Mouse (Mus musculus) olfactory bulb, adult 2 months (tissue): ENCODE results near the gene Adat1. TPM values are rescaled to one million over a fixed set of nuclear protein-coding genes. Genes with fewer than 3 reads are reported as not detected.

ENCODE experiments used
- H3K27ac ChIP-seq: fragments of 200-500 bp; 2 replicates; pipeline ENCODE4 v1.5.1; 2012; ENCODE audit warnings: low read depth, low read length; ENCODE audit not compliant: insufficient read depth
- H3K4me1 ChIP-seq: fragments of 200-500 bp; 2 replicates; pipeline ENCODE4 v1.6.1; 2012; ENCODE audit warnings: low read length; ENCODE audit not compliant: control insufficient read depth, insufficient read depth
- H3K4me3 ChIP-seq: fragments of 200-500 bp; 2 replicates; pipeline ENCODE4 v1.5.1; 2012; ENCODE audit warnings: mild to moderate bottlenecking, low read depth, low read length, moderate library complexity; ENCODE audit not compliant: insufficient read depth
- CTCF ChIP-seq: fragments of 200-500 bp; IDR thresholded peaks from 2 replicates; pipeline ENCODE4 v1.5.1; 2012; ENCODE audit warnings: low read depth, mild to moderate bottlenecking, low read length, moderate library complexity; ENCODE audit not compliant: insufficient read depth
- POLR2A ChIP-seq: fragments of 200-500 bp; IDR thresholded peaks from 2 replicates; pipeline ENCODE4 v1.6.1; 2012; ENCODE audit warnings: mild to moderate bottlenecking, low read depth, low read length, moderate library complexity; ENCODE audit not compliant: insufficient read depth
- WGBS: fragments of 180-500 bp; shearing (Covaris S2); methylation state at CpG from one replicate; pipeline ENCODE4 v1.1.7; 2018; 5-methylcytosine and 5-hydroxymethylcytosine counted together
- polyA plus RNA-seq: library from polyadenylated mRNA; stranded (reverse); fragments of >200 nt; gene quantifications from 2 replicates; pipeline ENCODE4 v1.2.4, GENCODE M21; 2012; ENCODE audit warnings: low replicate concordance; ENCODE audit not compliant: missing spikeins, insufficient read depth, insufficient read length

The Adat1 gene
- polyA plus RNA-seq, 1 experiment = 148 TPM

DNA sequence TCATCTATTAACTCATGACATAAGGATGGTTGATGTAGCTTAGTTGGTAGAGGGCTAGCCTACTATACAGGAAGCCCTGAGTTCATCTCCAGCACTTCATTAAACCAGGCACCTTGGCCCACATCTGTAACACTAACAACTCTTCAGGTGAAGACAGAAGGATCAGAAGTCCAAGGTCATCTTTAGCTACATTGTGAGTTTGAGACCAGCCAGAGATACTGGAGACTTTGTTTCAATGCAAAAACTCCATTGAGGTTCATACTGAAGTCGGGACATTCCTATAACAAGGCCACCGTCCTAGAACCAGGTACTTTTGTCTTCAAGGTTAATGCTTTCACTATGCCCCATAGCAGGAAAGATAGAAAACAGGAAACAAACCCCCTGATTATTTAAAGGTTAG is 57.9 kb downstream of the Adat1 start:
- Histone ChIP-seq H3K4me3 (no peak overlapping the region), H3K4me1 (peaks cover 13% of the 10 kb centered on the region), H3K27ac (no peak overlapping the region)
- WGBS = 86% methylated on average over 2 of the region's 2 CpGs
- TF ChIP-seq POLR2A (no peak), CTCF (no peak)

DNA sequence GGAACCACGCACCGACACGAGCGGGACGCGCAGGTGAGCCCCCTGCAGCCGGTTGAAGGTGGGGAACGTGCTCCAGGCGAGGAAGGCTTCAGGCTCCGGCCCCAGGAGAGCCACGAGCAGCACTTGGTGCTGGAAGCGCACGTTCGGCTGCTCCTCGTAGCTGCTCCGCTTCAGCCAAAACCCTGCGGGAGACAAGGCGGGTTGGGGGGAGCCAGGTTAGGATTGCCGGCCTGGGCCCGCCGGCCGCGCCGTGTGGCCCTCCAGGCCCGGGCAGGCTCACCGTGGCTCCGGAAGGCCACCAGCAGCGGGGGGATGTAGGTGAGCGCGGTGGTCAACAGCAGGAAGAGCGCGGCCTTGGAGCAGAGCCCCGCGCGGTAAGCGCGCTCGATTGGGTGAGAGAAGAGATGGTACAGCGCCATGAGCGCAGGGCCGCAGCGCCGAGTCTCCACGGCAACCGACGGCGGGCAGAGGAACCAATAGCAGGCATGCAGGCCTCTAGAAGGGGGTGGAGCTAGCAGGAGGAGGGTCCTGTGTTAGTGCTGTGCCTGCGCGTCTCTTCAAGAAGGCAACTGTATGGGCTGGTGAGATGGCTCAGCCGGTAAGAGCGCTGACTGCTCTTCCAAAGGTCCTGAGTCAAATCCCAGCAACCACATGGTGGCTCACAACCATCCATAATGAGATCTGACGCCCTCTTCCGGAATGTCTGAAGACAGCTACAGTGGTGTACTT is 58.6 kb downstream of the Adat1 start, which contains the start of gene Tmem231:
TSS of gene Tmem231 (minus strand) at position 534 of the 729 bp plus-strand sequence.
- under 1% methylated on average over 53 of the region's 53 CpGs for WGBS
- Histone ChIP-seq H3K4me1 (peaks cover 13% of the 10 kb centered on the region), H3K27ac (peak within 1 kb of the TSS; percentile 14; the same call in 1 of the 2 replicates), H3K4me3 (peak within 1 kb of the TSS; percentile 73)
- TF ChIP-seq POLR2A (peak; percentile 75; the same call in 1 of the 2 replicates), CTCF (no peak)

DNA sequence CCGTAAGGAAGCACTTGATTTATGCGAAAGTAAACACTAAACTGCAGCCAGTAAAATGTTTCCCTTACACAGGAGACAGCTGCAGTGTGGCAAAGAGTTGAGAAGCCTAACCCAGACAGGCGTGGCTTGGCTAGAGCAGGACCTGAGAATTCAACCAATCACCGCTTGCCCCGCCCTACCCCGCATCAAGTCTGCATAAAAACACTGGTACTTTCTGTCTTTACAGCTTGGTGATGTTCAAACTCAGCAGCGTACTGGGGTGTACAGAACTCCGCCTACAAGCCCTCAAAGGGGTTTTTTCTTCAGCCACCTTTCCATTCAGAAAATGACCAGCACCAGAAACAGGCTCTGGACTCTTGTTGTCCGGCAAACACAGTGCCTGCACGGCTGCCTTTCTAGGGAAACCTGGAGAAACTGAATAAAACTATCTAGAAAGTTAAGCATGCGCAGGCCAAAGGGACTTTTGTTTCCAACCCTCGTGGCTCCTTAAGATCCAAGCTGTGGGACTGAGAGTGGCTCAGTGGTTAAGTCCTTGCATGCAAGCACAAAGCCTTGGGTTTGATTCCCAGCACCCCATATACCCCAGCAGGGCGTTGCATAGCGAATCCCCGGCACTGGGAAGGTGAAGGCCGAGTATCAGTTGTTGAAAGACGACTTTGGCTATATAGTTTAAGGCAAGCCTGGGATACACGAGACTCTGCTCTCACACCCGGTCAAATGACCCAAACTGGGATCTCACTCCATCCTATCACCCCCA is 59.3 kb downstream of the Adat1 start:
- peaks cover 13% of the 10 kb centered on the region for H3K4me1 ChIP-seq
- 26% methylated on average over 19 of the region's 19 CpGs for WGBS
- TF ChIP-seq CTCF (no peak), POLR2A (no peak)
- H3K4me3 ChIP-seq = peak overlapping the region; percentile 73
- H3K27ac ChIP-seq = peak overlapping the region; percentile 14; the same call in 1 of the 2 replicates

DNA sequence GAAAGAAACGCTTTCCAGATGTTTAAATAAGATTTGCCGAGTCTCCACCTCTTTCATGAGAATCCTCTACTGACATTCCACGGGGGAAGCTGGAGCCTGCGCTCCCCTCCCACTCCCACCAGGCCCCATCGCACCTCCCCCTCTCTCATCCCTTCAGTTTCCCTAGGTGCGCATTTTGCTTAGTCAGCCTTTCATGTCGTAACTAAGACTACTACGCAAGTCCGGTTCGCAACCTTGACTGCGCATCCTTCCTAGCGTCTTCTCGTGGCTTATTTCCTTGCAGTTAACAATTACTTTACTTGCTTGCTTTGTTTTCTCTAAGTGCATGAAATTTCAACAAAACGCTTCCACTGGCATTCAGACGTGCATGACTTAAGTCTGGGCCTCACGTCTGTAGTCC is 60.4 kb downstream of the Adat1 start:
- 87% methylated on average over 16 of the region's 16 CpGs for WGBS

DNA sequence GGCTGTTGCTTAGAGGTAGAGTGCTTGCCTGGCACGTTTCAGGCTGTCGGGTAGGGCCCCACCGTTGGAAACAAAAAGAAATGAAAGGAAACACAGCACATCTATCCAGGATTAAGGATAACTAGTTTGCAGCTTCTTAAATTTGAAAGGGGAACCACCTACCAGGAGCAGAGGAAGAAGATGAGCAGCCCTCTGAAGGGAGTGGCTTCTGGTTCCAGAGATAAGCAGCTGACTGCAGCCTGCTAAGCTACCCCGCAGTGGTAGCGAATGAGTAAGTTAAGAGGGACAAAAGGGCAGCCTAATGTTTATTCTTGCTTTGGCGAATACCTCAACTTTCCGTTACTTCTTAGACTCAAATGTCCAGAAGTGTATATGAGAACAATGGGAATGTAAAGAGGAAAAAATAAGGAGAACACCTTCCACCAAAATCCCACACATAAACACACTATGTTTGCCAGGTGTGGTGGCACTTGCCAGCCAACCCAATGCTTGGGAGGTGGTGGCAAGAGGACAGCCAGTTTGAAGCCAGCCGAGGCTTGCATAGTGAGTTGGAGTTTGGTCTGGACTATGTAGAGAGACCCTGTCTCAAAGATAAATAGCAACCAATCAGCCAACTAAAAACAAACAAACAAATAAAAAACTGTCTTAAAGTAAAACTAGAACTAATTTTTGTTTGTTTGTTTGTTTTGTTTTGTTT is 62.3 kb downstream of the Adat1 start:
- TF ChIP-seq CTCF (no peak), POLR2A (no peak)
- Histone ChIP-seq H3K4me1 (peaks cover 13% of the 10 kb centered on the region), H3K4me3 (no peak overlapping the region), H3K27ac (no peak overlapping the region)
- 78% methylated on average over 8 of the region's 8 CpGs for WGBS

More for the DNA sequence above, 60.4 kb downstream of the Adat1 start:
- TF ChIP-seq POLR2A (no peak), CTCF (no peak)
- Histone ChIP-seq H3K4me3 (no peak overlapping the region), H3K4me1 (peaks cover 13% of the 10 kb centered on the region), H3K27ac (no peak overlapping the region)

DNA sequence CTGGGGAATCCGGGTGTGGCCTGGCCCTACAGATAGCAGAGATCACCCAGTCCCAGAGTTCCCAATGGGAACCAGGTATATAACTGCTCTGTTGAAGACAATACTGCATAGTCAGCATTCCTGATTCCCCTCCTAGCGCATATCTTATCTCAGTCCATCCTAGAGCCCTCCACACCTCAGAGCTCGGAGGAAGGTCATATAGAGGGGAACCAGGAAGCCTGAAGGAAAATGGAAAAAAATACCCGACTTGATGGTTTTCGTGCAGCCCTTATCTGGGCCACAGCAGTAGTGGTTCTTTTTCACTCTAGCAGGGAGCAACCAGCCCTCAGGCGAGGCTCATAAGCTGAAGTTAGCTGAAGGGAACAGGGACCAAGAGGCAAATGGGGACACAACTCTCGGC is 67.1 kb downstream of the Adat1 start:
- H3K4me3 ChIP-seq = no peak overlapping the region
- TF ChIP-seq POLR2A (no peak), CTCF (no peak)
- no peak overlapping the region for H3K27ac ChIP-seq
- H3K4me1 ChIP-seq = no peaks in the 10 kb centered on the region
- 91% methylated on average over 7 of the region's 7 CpGs for WGBS

DNA sequence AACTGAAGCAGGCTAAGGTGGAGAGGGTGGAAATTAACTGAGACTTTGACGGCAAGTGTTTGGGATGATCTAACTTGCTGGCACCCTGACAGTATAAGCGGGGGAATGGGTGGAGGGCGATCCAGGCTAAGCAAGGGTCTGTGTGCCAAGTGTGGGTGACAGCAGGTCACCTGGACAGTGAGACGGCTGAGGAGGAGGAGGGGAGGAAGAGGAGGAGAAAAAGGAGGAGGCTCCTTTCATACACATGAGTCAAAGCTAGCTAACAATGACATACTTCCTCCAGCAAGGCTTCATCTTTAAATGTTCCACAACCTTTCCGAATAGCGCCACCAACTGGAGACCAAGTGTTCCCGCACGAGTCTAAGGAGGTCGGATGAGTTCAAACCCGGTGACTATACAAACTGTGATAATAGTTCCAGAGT is 68.7 kb downstream of the Adat1 start:
- H3K4me3 ChIP-seq = 0 out of 2 replicates have a peak overlapping the region, but pooled peaks have one; percentile 3
- no peaks in the 10 kb centered on the region for H3K4me1 ChIP-seq
- no peak overlapping the region for H3K27ac ChIP-seq
- WGBS = 29% methylated on average over 10 of the region's 10 CpGs
- TF ChIP-seq CTCF (no peak), POLR2A (no peak)

DNA sequence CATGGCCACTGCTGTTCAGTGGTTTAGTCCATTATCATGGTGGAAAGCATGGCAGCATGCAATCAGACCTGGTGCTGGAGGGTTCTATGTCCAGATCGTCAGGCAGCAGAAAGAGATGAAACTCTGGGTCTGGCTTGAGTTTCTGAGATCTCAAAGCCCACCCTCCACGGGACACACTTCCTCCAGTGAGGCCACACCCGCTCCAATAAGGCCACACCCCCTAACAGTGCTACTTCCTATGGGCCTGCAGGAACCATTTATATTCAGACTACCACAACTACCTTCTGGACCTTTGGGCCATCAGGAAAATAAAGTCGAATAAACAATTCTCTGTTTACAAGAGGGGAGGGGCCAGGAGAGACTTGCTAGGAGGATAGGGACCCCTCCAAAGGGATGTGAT is 71.1 kb downstream of the Adat1 start:
- 89% methylated on average over 4 of the region's 4 CpGs for WGBS
- Histone ChIP-seq H3K4me3 (no peak overlapping the region), H3K4me1 (no peaks in the 10 kb centered on the region), H3K27ac (no peak overlapping the region)
- no peak for TF ChIP-seq CTCF
- no peak for TF ChIP-seq POLR2A
